Mouse (Mus musculus) urinary bladder, postnatal 36 days (tissue): Measurements from ENCODE around the gene Zfp143.
"Not testable (repeated sequence)": the region's sequence is repeated elsewhere in the genome, so short reads cannot be mapped to it uniquely, and the experiment has no call there.

Experiments used
- DNase-seq, 2 experiments: peaks; one replicate each; pipeline ENCODE4 v3.0.0; 2022; ENCODE audit warnings: low spot score in 2 of 2, mixed read lengths in 1 of 2

Zfp143 gene

DNA sequence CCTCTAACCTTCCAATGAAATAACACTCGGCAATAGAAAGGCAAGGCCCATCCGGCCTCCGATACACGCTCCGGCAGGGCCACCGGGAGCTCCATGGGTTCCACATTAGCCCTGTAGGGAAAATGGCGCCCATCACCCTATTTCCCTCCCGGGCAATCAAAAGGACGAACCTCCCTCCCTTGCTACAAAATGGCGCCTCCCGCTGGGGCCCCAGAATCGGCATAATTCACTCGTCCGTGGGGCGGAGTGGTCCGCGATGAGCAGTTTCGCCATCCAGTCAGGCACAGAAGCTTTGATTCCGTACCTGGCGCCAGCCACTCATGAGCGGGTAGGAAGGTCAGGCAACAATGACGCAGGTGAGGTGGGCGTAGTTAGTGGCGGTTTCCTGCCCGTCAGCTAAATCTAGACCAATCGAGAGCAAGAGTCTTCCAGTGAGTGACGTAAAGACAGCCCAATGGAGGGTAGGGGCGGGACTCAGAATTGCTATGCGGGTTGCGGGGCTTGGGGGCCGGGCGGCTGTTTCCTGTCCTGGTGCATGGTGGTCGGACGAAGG, at the start of gene Zfp143:
Gene Zfp143 (plus strand): TSS at position 19 of the 553 bp plus-strand sequence.
- peak; percentile 100 for DNase-seq

DNA sequence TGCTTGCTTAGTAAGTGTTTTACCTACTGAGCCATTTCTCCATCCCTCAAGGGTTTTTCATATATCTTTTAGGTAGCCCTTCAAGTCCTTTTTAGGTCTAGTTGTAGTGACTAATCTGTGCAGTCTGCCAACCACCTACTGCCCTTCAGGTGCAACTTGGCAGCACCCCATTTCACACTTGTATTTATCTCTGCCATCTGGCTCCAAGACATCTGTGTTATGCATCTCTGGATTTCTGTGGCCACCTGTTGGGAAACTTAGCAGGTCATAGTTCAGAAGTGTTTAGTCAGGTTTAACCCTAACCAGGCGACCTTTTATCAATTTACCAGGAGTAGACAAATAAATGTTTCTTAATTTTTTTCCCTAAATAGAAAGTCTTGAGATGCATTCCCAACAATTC, 49.6 kb upstream of the Zfp143 start:
- DNase-seq = no peak

DNA sequence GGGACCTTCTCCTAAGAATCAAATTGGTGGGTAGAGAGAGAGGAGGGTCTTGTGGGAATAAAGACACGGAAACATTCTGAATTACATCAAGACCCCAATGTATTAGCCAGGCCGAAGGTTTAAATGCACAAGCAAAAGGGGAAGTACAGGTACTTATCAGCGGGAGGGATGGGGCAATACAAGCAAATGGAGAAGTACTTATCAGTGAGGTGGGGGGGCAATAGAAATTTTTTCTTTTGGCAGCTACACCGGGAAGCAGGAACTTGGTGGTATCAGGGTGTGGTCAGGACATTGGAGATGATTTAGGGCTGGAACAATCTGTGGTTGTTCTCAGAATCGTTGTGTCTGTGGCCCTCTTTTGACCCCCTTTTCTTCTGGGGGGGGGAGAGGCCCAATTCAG, 46.7 kb upstream of the Zfp143 start:
- DNase-seq = no peak

DNA sequence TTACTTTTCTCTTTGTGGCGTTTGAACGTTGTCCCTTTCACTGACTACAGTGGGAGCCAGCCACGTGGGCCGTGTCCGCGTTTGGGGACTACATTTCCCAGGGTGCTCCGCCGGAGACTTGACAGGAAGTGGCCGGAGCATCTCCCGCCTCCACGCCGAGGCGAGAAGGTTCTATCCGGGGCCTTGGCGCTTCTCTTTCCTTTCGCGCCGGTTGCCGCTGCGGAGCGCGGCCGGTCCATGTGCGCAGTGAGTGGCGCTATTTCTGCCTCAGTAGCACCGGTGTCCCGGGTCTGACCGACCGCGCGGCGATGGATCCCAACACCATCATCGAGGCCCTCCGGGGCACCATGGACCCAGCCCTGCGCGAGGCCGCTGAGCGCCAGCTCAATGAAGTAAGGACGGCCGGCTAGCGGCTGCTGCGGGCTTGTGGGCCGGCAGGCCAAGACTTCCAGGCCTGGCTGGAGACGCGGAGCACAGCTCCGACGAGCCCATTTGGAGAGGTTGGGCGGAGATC, 42.8 kb upstream of the Zfp143 start, which contains the start of gene Ipo7:
Gene Ipo7 (plus strand): TSS at position 158 of the 514 bp plus-strand sequence.
- DNase-seq = peak; percentile 88 to 94

DNA sequence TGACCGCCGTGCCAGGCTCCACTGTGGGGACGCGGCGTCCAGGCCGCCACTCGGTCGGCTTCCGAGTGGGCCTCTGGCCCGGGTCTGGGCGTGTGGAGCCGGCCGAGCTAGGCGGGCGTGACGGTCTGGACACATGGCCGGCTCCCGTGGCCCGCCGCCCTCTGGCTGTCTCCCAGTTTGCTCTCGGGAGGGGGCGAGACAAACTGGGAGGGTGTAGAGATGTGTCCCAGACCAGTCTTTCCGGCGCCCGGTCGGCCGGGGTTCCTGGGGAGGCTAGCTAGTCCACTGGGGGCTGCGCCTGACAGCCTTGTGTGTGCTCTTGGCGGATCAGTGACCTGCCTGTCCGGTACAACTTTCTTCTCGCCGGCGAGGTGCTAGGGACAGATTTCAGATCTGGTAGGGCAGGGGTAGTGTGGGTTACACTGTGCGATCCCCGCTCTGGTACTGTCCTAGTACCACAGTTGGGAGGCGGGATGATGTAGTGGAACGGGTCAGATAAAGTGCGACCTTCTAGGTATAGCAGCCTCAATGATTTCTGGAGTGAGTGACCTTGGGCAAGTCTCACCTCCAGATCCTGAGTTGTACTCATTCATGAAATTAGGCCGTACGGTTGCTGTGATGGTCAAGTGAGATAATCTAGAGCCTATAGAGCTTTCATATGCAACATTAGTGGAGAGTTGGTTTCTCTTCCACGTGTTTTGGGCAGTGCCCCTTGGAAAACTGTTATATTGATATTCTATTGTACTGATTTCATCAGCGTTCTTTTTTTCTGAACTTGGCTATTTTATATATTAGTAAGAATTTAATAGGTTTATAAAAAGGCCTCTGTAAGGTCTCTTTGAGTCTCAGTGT, 42.2 kb upstream of the Zfp143 start:
- peak; percentile 48 to 64 for DNase-seq

DNA sequence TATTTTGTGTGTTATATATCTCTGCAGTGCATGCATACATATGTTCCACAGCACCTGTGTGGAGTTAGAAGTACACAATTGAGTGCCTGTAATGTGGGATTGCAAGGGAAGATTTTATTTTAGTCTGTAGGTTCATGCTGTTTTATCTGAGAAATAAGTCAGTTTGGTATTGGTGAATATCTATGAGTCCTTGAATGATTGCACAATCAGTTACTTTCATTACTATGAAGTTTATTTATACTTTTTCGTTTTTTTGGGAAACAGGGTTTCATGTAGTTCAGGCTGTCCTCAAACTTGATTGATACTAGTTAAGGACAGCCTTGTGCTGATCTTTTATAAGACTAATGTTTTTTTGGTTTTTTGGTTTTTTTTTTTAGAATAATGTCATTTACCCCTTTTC, 37.5 kb upstream of the Zfp143 start:
- no peak for DNase-seq

DNA sequence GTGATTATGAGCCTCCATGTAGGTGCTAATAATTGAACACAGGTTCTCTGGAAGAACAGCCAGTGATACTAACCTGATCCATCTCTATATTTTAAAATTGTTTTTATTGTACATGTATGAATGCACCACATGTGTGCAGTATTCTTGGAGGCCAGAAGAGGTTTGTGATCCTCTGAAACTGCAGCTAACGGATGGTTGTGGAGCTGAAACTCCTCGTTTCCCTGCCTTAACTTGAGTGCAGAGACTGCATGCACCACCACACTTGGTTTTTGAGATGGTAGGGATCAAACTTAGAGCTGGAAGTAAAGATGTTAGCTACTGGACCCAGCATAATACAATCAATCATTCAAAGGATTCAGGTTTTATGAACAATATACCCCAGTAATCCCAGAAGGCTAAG, 34.4 kb upstream of the Zfp143 start:
- no peak for DNase-seq

DNA sequence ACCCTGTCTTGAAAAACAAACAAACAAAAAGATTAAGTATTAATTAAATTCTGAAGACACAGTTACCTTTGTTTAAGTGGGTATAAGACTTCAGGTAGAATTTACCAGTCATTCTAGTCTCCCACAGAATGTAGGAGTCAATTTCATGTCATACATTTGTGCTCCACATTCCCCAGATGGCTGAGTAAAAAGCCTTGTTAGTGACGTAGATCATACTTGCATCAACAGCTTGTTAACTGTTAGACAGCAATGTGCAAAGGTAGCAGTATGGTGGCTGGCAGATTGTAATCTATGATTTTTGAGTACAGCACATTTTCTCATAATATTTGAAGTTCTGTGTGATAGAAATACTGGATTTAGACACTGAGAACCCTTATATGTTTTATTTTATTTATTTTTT, 32.2 kb upstream of the Zfp143 start:
- no peak for DNase-seq

DNA sequence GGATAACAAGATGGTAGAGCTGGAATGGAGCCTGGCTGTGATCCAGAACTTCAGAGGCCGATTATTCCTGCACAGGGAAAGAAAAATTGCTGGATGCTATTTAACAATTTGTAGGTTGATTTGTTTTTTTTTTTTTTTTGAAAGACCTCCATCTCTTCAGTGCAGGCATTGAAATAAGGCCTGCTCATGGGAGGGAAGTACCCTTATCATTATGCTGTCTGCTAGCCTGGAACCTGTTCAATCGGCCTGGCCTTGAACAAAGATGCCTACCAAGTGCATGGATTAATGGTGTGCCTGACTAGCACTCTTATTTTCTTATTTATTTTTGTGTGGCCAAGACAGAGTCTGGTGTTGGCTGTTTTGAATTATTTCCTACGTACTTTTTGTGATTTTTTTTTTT, 30.7 kb upstream of the Zfp143 start:
- no peak for DNase-seq

DNA sequence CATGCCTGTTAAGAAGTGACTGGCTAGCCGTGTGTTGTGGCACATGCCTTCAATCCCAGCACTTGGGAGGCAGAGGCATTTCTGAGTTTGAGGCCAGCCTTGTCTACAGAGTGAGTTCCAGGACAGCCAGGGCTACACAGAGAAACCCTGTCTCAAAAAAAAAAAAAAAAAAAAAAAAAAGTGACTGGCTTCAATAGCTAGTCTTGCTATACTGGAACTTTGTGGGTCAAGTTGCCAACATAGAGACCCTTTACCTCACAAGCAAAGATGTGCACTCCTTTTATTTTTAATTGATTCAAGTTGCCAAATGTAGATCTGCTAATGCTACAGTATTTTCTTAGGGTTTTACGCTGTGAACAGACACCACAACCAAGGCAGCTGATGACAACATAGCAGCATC, 3.3 kb upstream of the Zfp143 start:
- not testable (repeated sequence) for DNase-seq

DNA sequence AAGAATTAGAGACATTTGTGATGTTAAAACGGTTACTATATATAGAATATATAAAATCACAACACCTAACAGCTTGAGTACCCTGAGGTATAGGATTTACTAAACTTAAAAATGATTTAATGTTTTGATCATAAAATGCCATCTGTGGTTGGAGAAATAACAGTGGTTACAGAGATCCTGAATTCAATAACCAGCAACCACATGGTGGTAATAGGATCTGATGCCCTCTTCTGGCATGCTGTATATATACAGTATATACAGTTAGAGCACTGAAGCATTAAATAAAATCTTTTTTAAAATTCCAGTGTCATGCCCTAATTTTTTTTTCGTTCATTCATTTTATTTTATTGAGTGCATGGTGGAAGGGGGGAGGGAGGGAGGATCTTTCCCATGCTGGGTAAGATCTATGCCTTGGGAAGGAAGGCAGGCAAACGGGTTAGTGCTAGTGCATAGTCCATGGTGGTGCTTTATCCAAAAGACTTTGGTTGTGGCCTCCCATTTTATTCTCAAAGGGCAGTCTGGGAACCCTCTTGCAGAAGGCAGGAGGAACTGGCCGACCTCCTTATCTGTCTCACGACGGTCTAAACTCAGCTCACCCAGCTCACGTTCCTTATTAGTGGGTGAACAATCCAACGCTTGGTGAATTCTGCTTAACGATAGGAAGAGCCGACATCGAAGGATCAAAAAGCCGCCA, 1.8 kb upstream of the Zfp143 start:
- DNase-seq = no peak

DNA sequence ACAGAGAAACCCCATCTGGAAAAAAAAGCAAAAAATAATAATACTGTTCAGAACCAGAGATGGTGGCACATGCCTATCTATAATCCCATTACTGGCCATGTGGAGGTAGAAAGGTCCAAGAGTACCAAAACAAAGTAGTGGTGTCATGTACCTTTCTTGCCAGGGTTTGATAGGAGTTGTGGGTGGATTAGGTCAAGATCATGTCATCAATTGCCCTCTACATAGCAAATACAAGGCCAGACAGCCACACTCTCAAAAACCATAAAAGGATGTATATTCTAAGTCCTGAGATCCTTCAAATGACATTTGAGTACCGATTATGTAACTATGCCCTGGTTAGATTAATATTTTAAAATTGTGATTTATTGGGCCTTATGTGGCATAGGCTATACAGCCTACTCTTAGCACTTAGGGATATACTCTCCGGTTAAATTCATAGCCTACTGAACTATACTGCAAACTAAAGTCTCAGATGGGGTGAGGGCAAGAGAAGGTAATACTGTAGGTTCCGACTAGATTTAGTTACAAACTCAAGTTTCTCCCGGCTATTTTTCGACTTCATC, 830 bp upstream of the Zfp143 start:
- DNase-seq = no peak

DNA sequence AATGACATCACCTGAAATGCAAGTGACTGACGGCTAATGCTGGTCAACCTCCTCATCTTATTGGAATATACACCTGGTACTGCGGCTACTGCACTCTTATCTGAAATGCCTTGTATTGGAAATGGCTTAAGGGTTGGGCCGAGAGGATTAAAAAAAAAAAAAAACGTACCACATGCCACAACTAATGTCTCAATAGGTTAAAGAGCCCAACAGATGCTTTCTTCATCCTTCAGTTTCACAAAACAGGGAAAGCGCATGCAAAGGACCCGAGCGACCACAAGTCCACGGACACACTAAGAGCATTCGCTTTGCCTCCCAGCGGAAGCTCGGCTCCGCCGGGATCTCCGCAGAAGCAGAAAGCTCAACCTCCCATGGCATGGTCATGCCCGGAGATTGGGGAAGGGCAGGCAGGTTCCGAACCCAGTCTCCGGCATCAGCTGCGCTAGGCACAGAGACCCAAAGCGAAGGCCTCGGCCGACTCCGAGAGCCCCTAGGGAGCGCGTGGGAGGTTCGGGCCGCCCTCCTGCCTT, 283 bp upstream of the Zfp143 start:
- DNase-seq = peak in 1 of 2 experiments; percentile 14

DNA sequence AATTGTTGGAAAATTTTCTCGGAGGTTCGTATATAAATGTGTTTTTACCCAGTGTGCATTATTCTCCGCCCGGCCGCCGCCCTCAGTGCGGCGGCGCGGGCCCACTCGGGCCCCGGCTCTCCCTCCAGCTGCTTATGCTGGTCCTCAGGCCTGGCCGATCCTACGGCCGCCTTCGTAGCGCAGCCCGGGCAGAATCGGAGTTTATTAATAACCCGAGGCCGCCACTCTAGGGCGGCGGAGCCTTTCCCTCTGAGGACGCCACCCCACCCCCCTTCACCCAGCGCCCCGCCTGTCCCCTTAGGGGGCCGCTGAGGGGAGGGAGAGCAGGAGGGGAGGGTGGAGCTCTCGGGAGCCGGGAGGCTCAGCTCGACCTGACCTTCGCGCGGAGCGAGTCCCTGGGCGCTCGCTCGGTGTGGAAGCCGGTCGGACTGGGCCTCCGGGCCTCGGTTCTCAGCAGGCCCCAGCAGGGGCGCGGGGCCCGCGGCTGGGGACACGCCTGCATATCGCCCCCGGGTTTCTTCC, 796 bp downstream of the Zfp143 start:
- DNase-seq = peak; percentile 81 to 88

DNA sequence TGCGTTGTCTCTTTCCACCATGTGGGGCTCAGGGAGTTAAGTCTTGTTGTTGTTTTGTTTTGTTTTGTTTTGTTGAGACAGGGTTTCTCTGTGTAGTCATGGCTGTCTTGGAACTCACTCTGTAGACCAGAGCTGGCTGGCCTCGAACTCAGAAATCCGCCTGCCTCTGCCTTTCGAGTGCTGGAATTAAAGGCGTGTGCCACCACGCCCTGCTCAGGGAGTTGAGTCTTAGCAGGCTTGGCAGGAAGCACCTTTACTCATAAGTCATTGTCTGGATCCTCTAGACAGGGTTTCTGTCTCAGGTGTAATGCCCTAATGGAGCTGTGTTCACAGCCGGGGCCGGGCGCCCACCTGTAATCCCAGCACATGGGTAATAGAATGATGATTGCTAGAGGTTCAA, 2.7 kb downstream of the Zfp143 start:
- DNase-seq = no peak

DNA sequence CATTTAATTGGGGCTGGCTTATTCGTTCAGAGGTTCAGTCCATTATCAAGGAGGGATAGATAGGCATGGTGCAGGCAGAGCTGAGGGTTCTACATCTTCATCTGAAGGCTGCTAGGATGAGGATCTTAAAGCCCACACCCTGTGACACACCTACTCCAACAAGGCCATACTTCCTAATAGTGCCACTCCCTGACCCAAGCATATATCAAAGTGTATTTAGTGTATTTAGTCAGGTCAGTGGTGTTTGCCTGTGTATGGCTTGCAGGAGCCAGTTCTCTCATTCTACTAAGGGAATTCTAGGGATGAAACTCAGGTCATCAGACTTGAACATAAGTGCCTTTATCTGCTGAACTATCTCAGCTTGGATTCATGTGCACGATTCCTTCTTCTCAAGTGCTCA, 8.1 kb downstream of the Zfp143 start:
- DNase-seq = no peak

DNA sequence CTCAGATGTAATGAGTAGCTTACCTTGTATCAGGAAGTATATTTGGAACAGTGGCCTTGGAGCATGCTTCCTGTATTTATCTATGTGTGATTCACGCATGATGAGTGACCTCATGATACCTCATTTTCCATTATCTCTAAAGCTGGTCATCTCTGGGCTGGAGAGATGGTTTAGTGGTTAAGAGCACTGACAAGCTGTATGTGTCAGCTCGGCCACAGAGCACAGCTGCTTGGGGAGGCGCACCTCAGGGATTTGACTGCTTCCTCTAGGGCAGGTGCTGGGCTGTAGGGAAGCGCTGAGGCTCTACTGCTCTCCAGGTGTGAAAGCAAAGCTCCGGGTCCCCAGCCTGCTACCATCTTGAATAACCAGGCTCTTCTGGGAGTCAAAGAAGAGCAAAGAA, 17.2 kb downstream of the Zfp143 start:
- no peak for DNase-seq

DNA sequence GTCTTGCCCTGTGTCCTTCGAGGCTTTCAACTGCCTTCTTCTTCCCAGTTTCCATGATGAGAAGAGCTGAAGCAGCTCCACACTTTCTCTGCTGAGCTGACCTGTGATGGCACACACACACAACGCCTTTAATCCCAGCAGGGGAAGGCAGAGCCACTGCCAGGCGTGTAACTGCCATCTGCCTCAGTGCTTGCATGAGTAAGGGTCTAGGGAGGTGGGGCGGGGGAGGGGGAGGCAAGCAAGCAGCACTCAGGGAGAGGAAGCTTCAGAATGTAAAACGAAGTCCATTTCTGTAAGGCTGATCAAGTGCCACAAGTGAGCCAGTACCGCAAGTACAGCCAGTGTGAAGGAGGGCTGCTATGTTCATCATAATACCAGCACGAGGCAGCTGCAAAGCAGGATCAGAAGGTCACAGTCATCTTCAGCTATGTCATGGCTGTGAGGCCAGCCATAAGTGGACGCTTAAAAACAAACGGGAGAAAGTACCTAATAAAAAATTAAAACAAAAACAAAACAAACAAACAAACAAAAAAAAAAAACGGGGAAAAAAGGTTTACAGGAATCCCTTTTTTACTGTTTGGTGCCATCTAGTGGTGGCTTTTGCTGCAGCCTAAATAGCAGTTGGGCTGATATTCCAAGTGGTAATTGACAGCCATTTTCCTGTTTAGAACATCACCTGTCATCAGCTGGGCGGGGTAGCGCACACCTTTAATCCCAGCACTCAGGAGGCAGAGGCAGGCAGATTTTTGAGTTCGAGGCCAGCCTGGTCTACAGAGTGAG, 22.6 kb downstream of the Zfp143 start:
- DNase-seq = peak in 1 of 2 experiments; percentile 25

DNA sequence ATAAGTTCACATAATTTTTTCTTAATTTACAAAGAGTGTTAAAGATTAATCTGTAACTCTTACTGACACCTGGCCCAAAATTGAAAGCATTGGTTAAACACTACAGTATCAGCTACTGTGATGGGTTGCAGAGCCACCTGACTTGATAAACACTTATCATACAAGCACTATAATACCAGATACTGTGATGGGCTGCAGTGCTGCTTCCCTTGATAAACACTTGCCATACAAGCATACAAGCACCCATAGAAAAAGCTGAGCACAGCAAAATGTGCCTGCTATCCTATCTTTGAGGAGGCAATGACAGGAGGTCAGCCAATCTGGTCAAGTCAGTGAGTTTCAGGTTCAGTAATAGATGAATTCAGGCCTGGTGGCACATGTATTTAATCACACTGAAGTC, 24.2 kb downstream of the Zfp143 start:
- no peak for DNase-seq

DNA sequence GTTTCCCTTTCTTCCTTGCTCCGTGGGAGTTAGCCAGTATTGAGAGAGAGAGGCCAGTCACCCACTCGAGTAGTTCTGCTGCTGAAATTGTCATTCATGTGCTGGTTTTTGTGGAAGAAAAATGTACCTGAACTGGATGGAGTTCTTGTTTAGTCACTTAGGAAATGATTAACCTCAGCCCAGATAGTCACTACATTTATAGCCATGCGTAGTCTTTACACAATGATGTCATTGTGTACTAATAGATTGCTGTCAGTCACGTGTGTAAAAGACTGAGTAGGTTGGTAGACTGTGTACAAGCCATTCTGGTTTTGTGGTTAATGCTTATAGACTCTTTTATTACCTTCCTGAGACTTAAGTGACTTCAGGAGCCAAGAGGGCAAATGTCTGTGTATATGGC, 26.9 kb downstream of the Zfp143 start:
- DNase-seq = peak in 1 of 2 experiments; percentile 20

DNA sequence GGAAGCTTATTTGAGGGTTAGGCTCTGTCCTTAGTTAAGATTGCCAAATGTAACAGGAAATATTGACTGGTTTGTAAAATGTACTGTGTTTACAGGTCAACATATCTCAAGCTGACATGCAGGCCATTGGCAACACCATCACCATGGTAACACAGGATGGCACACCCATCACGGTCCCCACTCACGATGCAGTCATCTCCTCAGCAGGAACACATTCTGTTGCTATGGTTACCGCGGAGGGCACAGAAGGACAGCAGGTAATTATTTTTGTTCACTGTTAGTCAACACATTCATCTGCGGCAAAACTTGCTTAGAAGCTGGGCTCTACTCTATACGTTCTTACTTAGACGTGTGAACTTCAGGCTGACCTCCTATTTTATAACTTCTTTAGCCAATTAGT, 30.7 kb downstream of the Zfp143 start:
- DNase-seq = no peak
